Mouse (Mus musculus) embryonic facial prominence, embryonic 10.5 days (tissue): Measurements from ENCODE around the gene Vezt. TPM values are rescaled to one million over a fixed set of nuclear protein-coding genes. Genes with fewer than 3 reads are reported as not detected.

Source experiments
- DNase-seq: peaks from one replicate; pipeline ENCODE4 v3.0.0-alpha.2; 2017; ENCODE audit warnings: low spot score
- H3K27ac ChIP-seq: fragments of 300-500 bp; sonication (generic); replicated peaks from 2 replicates; pipeline ENCODE4 v1.5.1; 2016; ENCODE audit warnings: mild to moderate bottlenecking
- H3K27me3 ChIP-seq: fragments of 300-500 bp; sonication (generic); replicated peaks from 2 replicates; pipeline ENCODE4 v1.6.1; 2016; ENCODE audit warnings: low read depth, mild to moderate bottlenecking; ENCODE audit not compliant: poor library complexity, severe bottlenecking
- H3K36me3 ChIP-seq: fragments of 300-500 bp; sonication (generic); replicated peaks from 2 replicates; pipeline ENCODE4 v1.6.1; 2016; ENCODE audit warnings: mild to moderate bottlenecking, moderate library complexity
- H3K4me1 ChIP-seq: fragments of 300-500 bp; sonication (generic); 2 replicates; pipeline ENCODE4 v1.6.1; 2016
- H3K4me3 ChIP-seq: fragments of 300-500 bp; sonication (generic); 2 replicates; pipeline ENCODE4 v1.5.1; 2016; ENCODE audit warnings: mild to moderate bottlenecking, moderate library complexity
- H3K9me3 ChIP-seq: fragments of 300-500 bp; sonication (generic); 2 replicates; pipeline ENCODE4 v1.6.1; 2016; ENCODE audit warnings: mild to moderate bottlenecking
- WGBS: fragments of 180-500 bp; shearing (Covaris S2); methylation state at CpG from one replicate; pipeline ENCODE4 v1.1.7; 2016; 5-methylcytosine and 5-hydroxymethylcytosine counted together
- polyA plus RNA-seq: library from polyadenylated mRNA; unstranded; fragments of >200 nt; fragmentation: Nextera tagmentation; extraction: Ambion mirVana; gene quantifications from 2 replicates; pipeline ENCODE4 v1.2.1, GENCODE M21; 2016

Vezt gene
- polyA plus RNA-seq, 1 experiment from 2014 or later = 24.8 TPM

GRCm38 (mm10) chr10:93940279-93940678, 95.3 kb downstream of the Vezt start:
- Histone ChIP-seq H3K4me3 (no peak overlapping the region), H3K27me3 (no peaks in the 10 kb centered on the region), H3K36me3 (no peaks in the 10 kb centered on the region), H3K27ac (no peak overlapping the region), H3K4me1 (peaks cover 2% of the 10 kb centered on the region; the same call in 1 of the 2 replicates), H3K9me3 (no peaks in the 10 kb centered on the region)
- WGBS = 82% methylated on average over 5 of the region's 5 CpGs
- DNase-seq = no peak

- Histone ChIP-seq H3K4me1 (no peaks in the 10 kb centered on the region), H3K9me3 (no peaks in the 10 kb centered on the region), H3K27me3 (no peaks in the 10 kb centered on the region), H3K27ac (no peak overlapping the region), H3K4me3 (no peak overlapping the region), H3K36me3 (no peaks in the 10 kb centered on the region)
- WGBS = 84% methylated on average over 8 of the region's 8 CpGs
- DNase-seq = no peak
These were observed 95.9 kb downstream of the Vezt start for GRCm38 (mm10) chr10:93939676-93940075.

GRCm38 (mm10) chr10:93938844-93939271, 96.8 kb downstream of the Vezt start:
- H3K27ac ChIP-seq = no peak overlapping the region
- H3K4me1 ChIP-seq = no peaks in the 10 kb centered on the region
- no peak for DNase-seq
- H3K36me3 ChIP-seq = no peaks in the 10 kb centered on the region
- 86% methylated on average over 20 of the region's 20 CpGs for WGBS
- no peak overlapping the region for H3K4me3 ChIP-seq
- no peaks in the 10 kb centered on the region for H3K9me3 ChIP-seq
- H3K27me3 ChIP-seq = no peaks in the 10 kb centered on the region

- Histone ChIP-seq H3K36me3 (no peaks in the 10 kb centered on the region), H3K4me1 (peaks cover 10% of the 10 kb centered on the region), H3K9me3 (no peaks in the 10 kb centered on the region), H3K27me3 (no peaks in the 10 kb centered on the region), H3K27ac (no peak overlapping the region), H3K4me3 (no peak overlapping the region)
- WGBS = 85% methylated on average over 9 of the region's 9 CpGs
- DNase-seq = no peak
These were observed 101.6 kb downstream of the Vezt start for GRCm38 (mm10) chr10:93933980-93934379.

GRCm38 (mm10) chr10:93932861-93933260, 102.8 kb downstream of the Vezt start:
- peak; percentile 44 for DNase-seq
- 70% methylated on average over 5 of the region's 5 CpGs for WGBS
- H3K27me3 ChIP-seq = no peaks in the 10 kb centered on the region
- H3K9me3 ChIP-seq = no peaks in the 10 kb centered on the region
- peaks cover 10% of the 10 kb centered on the region for H3K4me1 ChIP-seq
- no peaks in the 10 kb centered on the region for H3K36me3 ChIP-seq
- no peak overlapping the region for H3K4me3 ChIP-seq
- no peak overlapping the region for H3K27ac ChIP-seq

- DNase-seq = no peak
- Histone ChIP-seq H3K9me3 (peaks cover 5% of the 10 kb centered on the region; the same call in 1 of the 2 replicates), H3K4me1 (peaks cover 10% of the 10 kb centered on the region), H3K27ac (no peak overlapping the region), H3K27me3 (no peaks in the 10 kb centered on the region), H3K4me3 (no peak overlapping the region), H3K36me3 (no peaks in the 10 kb centered on the region)
- 78% methylated on average over 5 of the region's 5 CpGs for whole genome bisulfite sequencing
These were observed 103.6 kb downstream of the Vezt start for GRCm38 (mm10) chr10:93932020-93932419.

GRCm38 (mm10) chr10:93931431-93931830, 104.2 kb downstream of the Vezt start:
- Histone ChIP-seq H3K4me3 (no peak overlapping the region), H3K27me3 (no peaks in the 10 kb centered on the region), H3K27ac (no peak overlapping the region; the same call in 1 of the 2 replicates), H3K9me3 (peaks cover 7% of the 10 kb centered on the region; the same call in 1 of the 2 replicates), H3K36me3 (no peaks in the 10 kb centered on the region), H3K4me1 (peaks cover 10% of the 10 kb centered on the region)
- DNase-seq = no peak
- 75% methylated on average over 9 of the region's 9 CpGs for WGBS

- Histone ChIP-seq H3K27ac (no peak overlapping the region), H3K4me3 (no peak overlapping the region), H3K9me3 (peaks cover 7% of the 10 kb centered on the region; the same call in 1 of the 2 replicates), H3K36me3 (no peaks in the 10 kb centered on the region), H3K4me1 (peaks cover 10% of the 10 kb centered on the region), H3K27me3 (no peaks in the 10 kb centered on the region)
- 86% methylated on average over 4 of the region's 4 CpGs for WGBS
- no peak for DNase-seq
These were observed 105.3 kb downstream of the Vezt start for GRCm38 (mm10) chr10:93930236-93930824.

- Histone ChIP-seq H3K27me3 (no peaks in the 10 kb centered on the region), H3K9me3 (peaks cover 7% of the 10 kb centered on the region; the same call in 1 of the 2 replicates), H3K4me3 (no peak overlapping the region), H3K36me3 (no peaks in the 10 kb centered on the region), H3K27ac (no peak overlapping the region), H3K4me1 (no peaks in the 10 kb centered on the region)
- DNase-seq = no peak
- WGBS = 82% methylated on average over 5 of the region's 5 CpGs
These were observed 111.0 kb downstream of the Vezt start for GRCm38 (mm10) chr10:93924666-93925065.

- Histone ChIP-seq H3K4me1 (peaks cover 3% of the 10 kb centered on the region), H3K27ac (no peak overlapping the region), H3K9me3 (no peaks in the 10 kb centered on the region), H3K4me3 (no peak overlapping the region), H3K36me3 (no peaks in the 10 kb centered on the region), H3K27me3 (no peaks in the 10 kb centered on the region)
- 96% methylated on average over 4 of the region's 4 CpGs for WGBS
- DNase-seq = no peak
These were observed 114.5 kb downstream of the Vezt start for GRCm38 (mm10) chr10:93921160-93921559.

GRCm38 (mm10) chr10:93919227-93919626, 116.4 kb downstream of the Vezt start:
- H3K4me3 ChIP-seq = no peak overlapping the region
- no peak overlapping the region for H3K27ac ChIP-seq
- H3K27me3 ChIP-seq = peaks cover 10% of the 10 kb centered on the region; the same call in 1 of the 2 replicates
- 78% methylated on average over 13 of the region's 13 CpGs for WGBS
- no peaks in the 10 kb centered on the region for H3K36me3 ChIP-seq
- DNase-seq = no peak
- no peaks in the 10 kb centered on the region for H3K9me3 ChIP-seq
- H3K4me1 ChIP-seq = peaks cover 16% of the 10 kb centered on the region

GRCm38 (mm10) chr10:93918701-93919100, 116.9 kb downstream of the Vezt start:
- 68% methylated on average over 6 of the region's 6 CpGs for WGBS
- no peak overlapping the region for H3K27ac ChIP-seq
- H3K9me3 ChIP-seq = no peaks in the 10 kb centered on the region
- H3K4me3 ChIP-seq = no peak overlapping the region
- peaks cover 16% of the 10 kb centered on the region for H3K4me1 ChIP-seq
- no peak for DNase-seq
- H3K36me3 ChIP-seq = no peaks in the 10 kb centered on the region
- H3K27me3 ChIP-seq = peaks cover 11% of the 10 kb centered on the region; the same call in 1 of the 2 replicates

- Histone ChIP-seq H3K27ac (no peak overlapping the region), H3K4me1 (peaks cover 16% of the 10 kb centered on the region), H3K9me3 (no peaks in the 10 kb centered on the region), H3K4me3 (no peak overlapping the region), H3K36me3 (no peaks in the 10 kb centered on the region), H3K27me3 (peaks cover 11% of the 10 kb centered on the region; the same call in 1 of the 2 replicates)
- 89% methylated on average over 2 of the region's 2 CpGs for WGBS
- no peak for DNase-seq
These were observed 117.5 kb downstream of the Vezt start for GRCm38 (mm10) chr10:93918087-93918486.
